Mouse (Mus musculus): ENCODE measurements around the gene Rhbg.

- TF ChIP-seq CTCF (IDR thresholded peaks at IDR 0.05; ENCODE audit: low read depth) (no peak), EP300 (optimal IDR thresholded peaks at IDR 0.05) (no peak)
Observed at GRCm38 (mm10) chr3:88254268-88254926, at the start of gene Rhbg.

All from stomach, postnatal 0 days (tissue).